Mouse (Mus musculus): Measurements from ENCODE around the gene Fahd1.
A peak's percentile ranks its signal among the peaks of the same experiment; 100 is the strongest.

DNA sequence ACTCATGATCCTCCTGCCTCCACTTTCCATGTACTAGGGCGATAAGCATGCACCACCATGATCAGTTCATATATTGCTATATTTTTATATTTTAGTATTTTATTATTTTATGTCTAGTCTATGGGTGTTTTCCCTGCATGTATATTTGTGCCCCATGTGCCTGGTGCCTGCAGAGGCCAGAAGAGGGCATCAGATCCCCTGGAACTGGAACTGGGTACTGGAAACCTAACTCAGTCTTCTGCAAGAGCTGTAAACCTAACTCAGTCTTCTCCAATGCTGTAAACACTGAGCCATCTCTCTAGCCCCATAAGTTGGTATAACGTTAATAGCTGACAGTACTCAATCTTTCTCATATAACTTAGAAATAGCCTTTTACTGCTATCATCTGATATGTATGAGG lies 7.5 kb downstream of the Fahd1 start:
- TF ChIP-seq CTCF (IDR thresholded peaks at IDR 0.05; ENCODE audit: low read depth) (peak; percentile 24; the same call in 1 of the 2 replicates), EP300 (IDR thresholded peaks at IDR 0.05; ENCODE audit: low read depth) (no peak)
